Mouse (Mus musculus): ENCODE results near the gene Dhdh. TPM values are rescaled to one million over a fixed set of nuclear protein-coding genes. Genes with fewer than 3 reads are reported as not detected.
"Not testable (repeated sequence)": the region's sequence is repeated elsewhere in the genome, so short reads cannot be mapped to it uniquely, and the experiment has no call there.

Dhdh gene
- polyA plus RNA-seq (2012; ENCODE audit: insufficient read depth, insufficient read length, missing spikeins): 145 and 190 TPM in 2 replicates

DNA sequence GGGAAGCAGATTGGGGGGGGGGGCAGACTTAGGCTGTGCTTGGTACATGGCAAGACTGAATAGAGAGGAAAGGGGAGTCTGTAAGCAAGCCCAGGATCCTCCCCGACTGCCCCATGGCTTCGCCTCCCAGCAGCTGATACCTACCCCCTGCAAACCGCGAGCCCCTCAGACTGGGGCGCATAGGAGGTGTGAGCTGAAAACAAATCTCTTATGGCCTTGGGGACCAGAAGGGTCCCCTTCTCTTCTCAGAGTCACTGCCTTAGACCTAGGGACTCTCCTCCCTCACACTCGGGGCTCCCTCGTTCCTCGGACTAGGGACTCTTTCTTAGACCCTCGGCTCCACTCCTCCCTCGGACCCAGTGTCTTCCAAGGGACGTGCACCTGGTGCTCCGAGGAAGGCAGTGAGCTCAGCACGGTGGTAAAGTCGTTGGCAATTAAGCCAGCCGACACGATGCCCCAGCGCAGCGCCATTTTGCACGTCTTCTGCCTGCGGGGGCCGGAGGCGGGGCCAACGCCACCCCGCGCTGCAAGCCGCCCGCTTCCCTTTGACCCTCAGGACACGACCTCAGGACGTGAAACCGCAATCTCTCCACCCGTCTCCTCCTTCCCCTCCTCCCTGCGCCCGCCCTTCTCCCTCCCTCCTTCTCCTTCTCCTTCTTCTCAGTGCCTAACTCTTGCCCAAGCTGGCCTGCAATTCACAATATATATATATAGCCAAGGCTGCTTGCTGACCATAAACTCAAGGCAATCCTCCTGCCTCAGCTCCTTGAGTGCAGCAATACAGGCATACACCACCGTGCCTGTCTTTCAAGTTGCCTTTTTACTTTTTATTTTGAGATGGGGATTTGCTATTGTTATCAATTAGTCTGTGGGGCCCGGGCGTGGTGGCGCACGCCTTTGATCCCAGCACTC is at the start of gene Dhdh:
Dhdh (minus strand) TSS at position 513 of the 912 bp plus-strand sequence.
- Histone ChIP-seq H3K4me1 (ENCODE audit: control insufficient read depth, insufficient read depth, insufficient read length, low read length) (peaks cover 4% of the 10 kb centered on the region; the same call in 1 of the 2 replicates), H3K4me3 (ENCODE audit: insufficient read depth, low read depth, low read length) (peak within 1 kb of the TSS; percentile 91), H3K27ac (replicated peaks; ENCODE audit: low read depth, low read length) (peak within 1 kb of the TSS; percentile 82)

DNA sequence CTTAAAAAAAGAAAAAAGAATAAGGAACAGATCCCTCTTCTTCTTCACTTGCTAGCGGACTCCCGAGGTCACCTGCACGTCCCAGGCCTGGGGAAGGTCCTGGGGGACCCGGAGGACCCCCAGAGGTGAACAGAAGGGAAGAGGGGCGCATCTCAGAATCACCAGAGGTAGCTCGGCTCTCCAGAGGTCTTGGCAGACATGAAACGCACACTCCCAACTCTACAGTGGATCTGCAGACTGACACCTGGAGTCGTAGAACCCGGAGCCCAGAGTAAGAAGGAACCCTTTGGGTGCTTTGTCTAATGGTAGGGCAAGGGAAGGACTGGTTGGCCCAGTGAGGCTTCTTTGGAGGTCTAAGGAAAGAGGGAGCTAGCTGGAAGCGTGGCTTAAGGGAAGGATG is 49.0 kb upstream of the Dhdh start:
- Histone ChIP-seq H3K4me1 (ENCODE audit: control insufficient read depth, insufficient read depth, insufficient read length, low read length) (peaks cover 4% of the 10 kb centered on the region; the same call in 1 of the 2 replicates), H3K4me3 (ENCODE audit: insufficient read depth, low read depth, low read length) (peak overlapping the region; percentile 72), H3K27ac (replicated peaks; ENCODE audit: low read depth, low read length) (no peak overlapping the region)

DNA sequence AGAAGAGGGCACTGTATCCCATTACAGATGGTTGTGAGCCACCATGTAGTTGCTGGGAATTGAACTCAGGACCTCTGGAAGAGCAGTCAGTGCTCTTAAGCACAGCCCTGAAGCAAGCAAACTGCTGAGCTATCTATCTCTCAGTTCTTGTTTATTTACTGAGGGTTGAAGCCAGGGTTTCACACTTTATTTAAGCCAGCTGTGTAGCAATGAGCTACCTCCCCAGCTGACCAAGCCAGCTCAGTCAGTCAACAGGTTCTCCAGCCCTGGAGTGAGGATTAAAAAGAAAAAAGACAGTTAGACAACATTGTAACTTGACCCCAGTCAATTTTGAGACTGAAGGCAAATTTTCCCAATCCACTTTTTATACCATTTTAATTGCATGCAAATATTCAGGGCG is 47.1 kb upstream of the Dhdh start:
- no peak overlapping the region for H3K27ac ChIP-seq (replicated peaks; ENCODE audit: low read depth, low read length)
- no peak overlapping the region for H3K4me3 ChIP-seq (ENCODE audit: insufficient read depth, low read depth, low read length)
- H3K4me1 ChIP-seq (ENCODE audit: control insufficient read depth, insufficient read depth, insufficient read length, low read length): peaks cover 4% of the 10 kb centered on the region; the same call in 1 of the 2 replicates

DNA sequence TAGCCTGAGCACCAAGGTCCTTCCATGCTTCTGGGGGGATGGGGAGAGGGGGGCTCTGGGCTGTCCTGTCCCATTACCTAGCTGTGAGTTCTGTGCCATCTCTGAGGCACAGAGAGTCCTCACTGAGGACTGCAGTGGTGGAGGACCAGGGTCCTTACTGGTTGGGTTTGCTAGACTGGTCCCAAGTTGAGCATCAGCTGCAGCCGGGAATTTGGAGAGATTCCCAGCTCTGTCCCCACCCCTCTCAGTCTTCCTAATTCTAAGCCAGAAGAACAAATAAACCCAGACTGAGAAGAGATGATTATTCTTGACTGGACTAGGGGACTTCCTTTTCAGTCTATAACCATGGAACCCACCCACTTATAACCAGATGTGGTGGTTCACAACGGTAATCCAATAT is 42.0 kb upstream of the Dhdh start:
- H3K4me3 ChIP-seq (ENCODE audit: insufficient read depth, low read depth, low read length): no peak overlapping the region; the same call in 1 of the 2 replicates
- no peak overlapping the region for H3K27ac ChIP-seq (replicated peaks; ENCODE audit: low read depth, low read length)
- H3K4me1 ChIP-seq (ENCODE audit: control insufficient read depth, insufficient read depth, insufficient read length, low read length): no peaks in the 10 kb centered on the region

DNA sequence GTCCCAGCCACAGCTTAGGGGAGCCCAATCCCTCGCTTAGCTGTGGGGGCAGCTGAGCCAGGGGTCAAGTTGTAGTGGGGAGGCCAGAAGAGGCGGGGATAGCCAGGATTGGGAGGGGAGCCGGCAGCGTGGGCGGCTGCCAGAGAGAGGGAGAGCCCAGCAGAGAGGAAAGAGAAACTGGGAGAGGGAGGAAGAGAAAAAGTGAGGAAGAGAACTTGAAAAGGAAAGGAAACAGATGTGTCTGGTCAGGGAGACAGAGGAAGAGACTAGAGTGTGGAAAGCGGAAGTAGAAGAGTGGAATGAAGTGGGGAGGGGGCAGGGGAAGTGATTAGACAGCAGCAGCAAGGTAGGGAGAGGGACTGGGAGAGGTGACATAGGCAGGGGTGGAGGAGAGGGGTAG is 40.9 kb upstream of the Dhdh start:
- no peak overlapping the region for H3K4me3 ChIP-seq (ENCODE audit: insufficient read depth, low read depth, low read length)
- peaks cover 6% of the 10 kb centered on the region; the same call in 1 of the 2 replicates for H3K4me1 ChIP-seq (ENCODE audit: control insufficient read depth, insufficient read depth, insufficient read length, low read length)
- H3K27ac ChIP-seq (replicated peaks; ENCODE audit: low read depth, low read length): no peak overlapping the region

DNA sequence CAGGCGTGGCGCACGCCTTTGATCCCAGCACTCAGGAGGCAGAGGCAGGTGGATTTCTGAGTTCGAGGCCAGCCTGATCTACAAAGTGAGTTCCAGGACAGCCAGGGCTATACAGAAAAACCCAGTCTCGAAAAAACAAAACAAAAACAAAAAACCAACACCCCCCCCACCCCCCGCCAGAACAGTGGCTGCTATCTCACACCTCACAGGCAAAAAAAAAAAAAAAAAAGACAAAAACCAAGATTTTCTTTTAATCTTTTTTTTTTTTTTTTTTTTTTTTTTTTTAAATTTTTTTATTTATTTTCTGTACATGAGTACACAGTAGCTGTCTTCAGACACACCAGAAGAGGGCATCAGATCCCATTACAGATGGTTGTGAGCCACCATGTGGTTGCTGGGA is 38.6 kb upstream of the Dhdh start:
- H3K4me3 ChIP-seq (ENCODE audit: insufficient read depth, low read depth, low read length); H3K27ac ChIP-seq (replicated peaks; ENCODE audit: low read depth, low read length): not testable (repeated sequence)
- peaks cover 12% of the 10 kb centered on the region; the same call in 1 of the 2 replicates for H3K4me1 ChIP-seq (ENCODE audit: control insufficient read depth, insufficient read depth, insufficient read length, low read length)

DNA sequence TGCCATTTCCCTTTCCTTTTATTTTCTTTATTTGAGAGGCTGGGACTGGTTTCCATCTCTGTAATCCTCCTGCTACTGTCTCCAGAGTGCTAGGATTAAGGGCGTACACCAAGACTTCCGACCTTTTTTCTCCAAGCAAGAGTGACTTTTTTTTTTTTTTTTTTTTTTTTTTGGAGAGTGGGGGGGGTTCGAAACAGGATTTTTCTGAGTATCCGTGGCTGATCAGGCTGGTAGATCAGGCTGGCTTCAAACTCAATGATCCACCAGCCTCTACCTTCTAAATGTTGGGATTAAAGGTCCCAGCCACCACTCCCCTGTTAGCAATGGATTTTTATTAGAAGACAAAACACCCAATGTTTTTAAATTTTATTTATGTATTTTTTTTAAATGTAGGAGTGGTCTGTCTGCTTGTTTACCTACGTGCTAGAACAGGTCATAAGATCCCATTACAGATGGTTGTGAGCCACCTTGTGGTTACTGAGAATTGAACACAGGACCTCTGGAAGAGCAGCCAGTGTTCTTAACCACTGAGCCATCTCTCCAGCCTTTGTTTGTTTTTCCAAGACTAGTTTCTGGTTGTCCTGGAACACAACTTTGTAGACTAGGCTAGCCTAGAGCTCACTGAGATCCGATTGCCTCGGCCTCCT is 38.0 kb upstream of the Dhdh start:
- Histone ChIP-seq H3K27ac (replicated peaks; ENCODE audit: low read depth, low read length) (peak overlapping the region; percentile 77), H3K4me1 (ENCODE audit: control insufficient read depth, insufficient read depth, insufficient read length, low read length) (peaks cover 12% of the 10 kb centered on the region; the same call in 1 of the 2 replicates), H3K4me3 (ENCODE audit: insufficient read depth, low read depth, low read length) (peak overlapping the region; percentile 74)

DNA sequence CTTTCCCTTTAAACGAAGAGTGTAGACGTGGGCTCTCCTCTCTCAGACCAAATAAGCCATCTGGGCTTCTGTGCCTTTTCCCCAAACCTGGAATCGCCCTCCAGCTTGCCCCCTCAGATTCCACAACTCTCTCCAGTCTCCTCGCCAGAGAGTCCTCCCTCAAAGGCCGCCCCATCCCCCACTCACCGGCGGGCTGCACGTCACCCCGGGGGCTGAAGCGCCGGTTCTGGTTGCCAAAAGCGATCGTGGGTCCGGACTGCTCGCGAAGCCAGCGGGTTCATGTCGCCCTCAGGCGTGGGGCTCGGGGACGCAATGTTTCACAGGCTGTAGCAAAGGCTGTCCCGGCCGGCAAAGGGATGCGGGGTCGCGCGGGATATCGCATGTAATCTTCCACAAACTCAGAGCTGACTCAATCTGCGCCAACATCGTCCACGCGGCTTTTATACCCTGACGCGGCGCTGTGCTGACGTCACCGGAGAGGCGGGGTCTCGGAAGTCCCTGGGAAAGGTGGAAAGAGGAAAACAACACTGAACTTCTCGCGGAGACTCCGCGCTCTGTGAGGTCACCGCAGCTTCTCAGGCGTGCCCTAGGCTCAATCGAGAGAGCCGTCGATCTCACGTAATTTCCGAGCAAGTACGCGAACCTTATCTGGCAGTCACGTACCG is 37.3 kb upstream of the Dhdh start, which contains the start of the genes Ppp1r15a and Plekha4:
Ppp1r15a (minus strand) TSS at position 460 of the 665 bp plus-strand sequence.
Plekha4 (plus strand) TSS at position 522 of the 665 bp plus-strand sequence.
- Histone ChIP-seq H3K4me3 (ENCODE audit: insufficient read depth, low read depth, low read length) (peak within 1 kb of the TSS; percentile 74), H3K27ac (replicated peaks; ENCODE audit: low read depth, low read length) (peak within 1 kb of the TSS; percentile 90), H3K4me1 (ENCODE audit: control insufficient read depth, insufficient read depth, insufficient read length, low read length) (peaks cover 12% of the 10 kb centered on the region; the same call in 1 of the 2 replicates)

DNA sequence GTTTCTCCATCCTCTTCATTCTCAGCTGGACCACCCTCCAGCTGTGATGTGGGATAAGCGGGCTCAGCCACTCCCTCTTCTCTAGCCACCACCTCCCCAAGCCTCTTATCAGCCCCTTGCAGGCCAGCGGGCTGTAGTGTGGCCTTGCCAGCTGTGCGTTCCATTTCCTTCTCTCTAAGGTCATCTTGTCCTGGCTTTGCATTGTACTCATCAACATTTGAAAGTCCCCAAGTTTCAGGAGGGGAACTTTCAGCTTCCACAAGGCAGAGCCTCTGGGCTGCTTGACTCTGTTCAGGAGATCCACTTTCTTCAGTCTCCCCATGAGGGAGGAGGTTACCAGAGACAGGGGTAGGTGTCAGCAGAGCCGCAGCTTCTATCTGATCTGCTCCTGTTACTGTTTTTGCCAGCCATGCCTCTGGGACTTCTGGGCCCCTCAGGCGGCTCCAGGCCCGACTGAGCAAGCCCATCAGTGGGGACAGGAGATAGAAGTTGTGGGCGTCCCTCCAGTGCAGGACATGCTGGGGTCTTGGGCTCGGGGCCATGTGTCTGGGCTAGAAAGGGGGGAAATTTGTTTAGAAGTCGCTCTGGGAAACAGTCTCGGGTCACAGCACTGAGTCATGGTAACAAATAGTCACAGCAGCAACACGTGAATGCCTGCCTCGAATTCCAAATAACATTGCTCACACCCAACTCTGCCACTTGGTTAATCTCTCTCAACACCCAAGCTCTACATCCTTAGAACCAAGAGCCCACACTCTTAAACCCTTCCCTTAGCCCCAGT is 36.4 kb upstream of the Dhdh start:
- H3K4me3 ChIP-seq (ENCODE audit: insufficient read depth, low read depth, low read length): peak overlapping the region; percentile 74

DNA sequence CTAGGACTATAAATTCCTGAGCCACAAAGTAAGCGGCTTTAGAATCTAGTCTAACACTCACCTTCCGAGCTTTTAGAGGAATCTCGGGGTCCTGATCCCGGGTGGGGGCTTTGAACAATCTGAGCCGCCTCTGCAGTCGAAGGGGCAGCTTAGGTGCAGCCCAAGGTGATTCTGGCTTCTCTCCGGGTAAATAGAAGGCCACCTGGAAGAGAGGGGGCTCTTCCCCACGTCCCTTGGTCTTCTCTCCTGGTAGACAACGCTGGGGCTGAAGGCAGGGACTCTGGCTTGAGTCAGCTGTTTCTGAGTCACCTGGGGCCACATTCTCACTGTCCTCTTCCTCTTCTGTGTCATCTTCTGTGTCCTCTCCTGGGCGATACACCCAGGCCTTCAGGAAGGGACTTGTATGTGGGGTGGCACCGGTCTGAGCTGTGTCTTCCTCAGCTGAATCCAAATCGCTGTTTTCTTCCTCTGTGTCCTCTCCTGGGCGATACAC is 35.1 kb upstream of the Dhdh start:
- H3K27ac ChIP-seq (replicated peaks; ENCODE audit: low read depth, low read length): 0 out of 2 replicates have a peak overlapping the region, but pooled peaks have one; percentile 26
- H3K4me3 ChIP-seq (ENCODE audit: insufficient read depth, low read depth, low read length): peak overlapping the region; percentile 9

More for the DNA sequence above, 36.4 kb upstream of the Dhdh start:
- peak overlapping the region; percentile 90 for H3K27ac ChIP-seq (replicated peaks; ENCODE audit: low read depth, low read length)
- peaks cover 12% of the 10 kb centered on the region; the same call in 1 of the 2 replicates for H3K4me1 ChIP-seq (ENCODE audit: control insufficient read depth, insufficient read depth, insufficient read length, low read length)

DNA sequence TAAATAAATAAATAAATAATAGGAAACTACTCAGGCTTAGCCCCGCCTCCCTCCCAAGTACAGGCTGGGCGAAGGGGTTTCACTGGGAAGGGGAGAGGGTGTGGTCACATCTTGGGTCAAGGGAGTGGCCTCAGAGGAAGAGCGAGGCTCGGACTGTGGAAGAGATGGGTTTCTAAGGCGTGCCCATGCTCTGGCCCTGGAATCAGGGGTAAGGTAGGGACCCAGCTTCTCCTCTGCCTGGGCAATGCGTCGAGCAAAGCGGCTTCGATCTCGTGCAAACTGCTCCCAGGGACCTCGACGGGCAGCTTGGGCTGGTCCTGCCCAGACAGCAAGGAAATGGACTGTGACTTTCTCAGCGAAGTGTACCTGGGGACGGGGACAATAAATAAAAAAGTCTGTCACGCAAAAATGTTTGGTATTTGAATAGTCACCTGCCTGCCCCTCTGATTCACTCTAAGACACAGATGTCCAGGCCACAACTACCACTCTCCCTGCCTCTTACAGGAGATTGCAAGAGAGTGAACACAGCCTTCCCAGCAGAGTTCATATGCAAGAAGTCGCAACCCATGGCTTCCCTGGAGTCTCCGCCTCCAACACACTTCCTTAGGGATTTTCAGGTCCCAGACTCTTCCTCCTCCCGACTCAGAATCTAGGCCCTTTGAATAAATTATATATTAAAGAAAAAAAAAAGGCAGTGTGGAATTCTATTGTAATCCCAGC is 34.5 kb upstream of the Dhdh start:
- H3K27ac ChIP-seq (replicated peaks; ENCODE audit: low read depth, low read length): no peak overlapping the region
- peak overlapping the region; percentile 21; the same call in 1 of the 2 replicates for H3K4me3 ChIP-seq (ENCODE audit: insufficient read depth, low read depth, low read length)
- peaks cover 12% of the 10 kb centered on the region; the same call in 1 of the 2 replicates for H3K4me1 ChIP-seq (ENCODE audit: control insufficient read depth, insufficient read depth, insufficient read length, low read length)

More for the DNA sequence above, 35.1 kb upstream of the Dhdh start:
- H3K4me1 ChIP-seq (ENCODE audit: control insufficient read depth, insufficient read depth, insufficient read length, low read length): peaks cover 12% of the 10 kb centered on the region; the same call in 1 of the 2 replicates

DNA sequence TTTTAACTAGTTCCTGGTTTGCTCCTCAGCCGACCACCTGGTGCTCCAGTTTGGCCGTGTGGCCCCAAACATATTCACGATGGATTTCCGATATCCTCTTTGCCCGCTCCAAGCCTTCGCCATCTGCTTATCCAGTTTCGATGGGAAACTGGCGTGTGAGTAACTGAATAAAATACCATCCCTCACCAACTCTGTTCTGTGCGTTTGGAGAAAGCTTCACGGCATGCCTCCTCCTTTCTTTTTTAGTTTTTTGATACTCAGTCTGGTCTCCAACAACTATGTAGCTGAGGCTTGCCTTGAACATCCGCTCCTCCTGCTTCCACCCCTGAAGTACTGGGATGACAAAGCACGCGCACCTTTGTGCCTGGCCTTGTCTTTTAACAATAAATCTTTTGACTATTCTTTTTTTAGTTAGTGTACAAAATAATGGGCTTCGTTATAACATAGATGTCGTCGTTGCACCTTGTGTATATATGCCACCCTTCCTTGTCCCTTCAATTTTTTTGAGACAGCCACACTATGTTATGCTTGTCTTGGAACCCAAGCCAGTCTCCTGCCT is 33.7 kb upstream of the Dhdh start:
- H3K4me3 ChIP-seq (ENCODE audit: insufficient read depth, low read depth, low read length): peak overlapping the region; percentile 69
- no peak overlapping the region for H3K27ac ChIP-seq (replicated peaks; ENCODE audit: low read depth, low read length)
- peaks cover 12% of the 10 kb centered on the region; the same call in 1 of the 2 replicates for H3K4me1 ChIP-seq (ENCODE audit: control insufficient read depth, insufficient read depth, insufficient read length, low read length)

DNA sequence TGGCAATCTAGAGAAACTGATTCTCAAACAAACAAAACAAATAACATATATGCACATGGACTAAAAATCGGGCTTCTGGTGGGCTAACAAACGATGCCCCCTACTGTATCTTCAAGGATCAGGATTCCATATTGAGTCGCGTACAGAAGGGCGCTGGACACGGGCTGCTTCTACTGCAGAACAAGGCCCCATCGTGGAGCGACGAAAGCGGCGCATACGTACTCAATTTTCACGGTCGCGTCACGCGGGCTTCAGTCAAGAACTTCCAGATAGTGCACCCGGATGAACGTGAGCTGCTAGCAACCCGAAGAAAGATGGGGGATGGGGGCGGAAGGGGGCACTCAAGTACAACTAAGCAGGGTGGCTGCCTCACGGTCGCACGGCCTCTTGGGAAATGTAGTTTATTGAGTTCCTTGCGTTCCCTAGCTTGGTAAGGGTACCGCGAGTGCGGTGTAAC is 33.2 kb upstream of the Dhdh start:
- Histone ChIP-seq H3K4me1 (ENCODE audit: control insufficient read depth, insufficient read depth, insufficient read length, low read length) (peaks cover 12% of the 10 kb centered on the region; the same call in 1 of the 2 replicates), H3K4me3 (ENCODE audit: insufficient read depth, low read depth, low read length) (peak overlapping the region; percentile 69), H3K27ac (replicated peaks; ENCODE audit: low read depth, low read length) (peak overlapping the region; percentile 59)
